Mouse (Mus musculus) ES-Bruce4 (cell line): ENCODE data around the gene Astn1. TPM values are rescaled to one million over a fixed set of nuclear protein-coding genes. Genes with fewer than 3 reads are reported as not detected.

Experiments
- H3K27ac ChIP-seq: 2 replicates; pipeline ENCODE4 v1.5.1; 2012; ENCODE audit warnings: low read length, inconsistent platforms; ENCODE audit not compliant: insufficient read depth
- H3K27me3 ChIP-seq: 2 replicates; pipeline ENCODE4 v1.6.1; 2012; ENCODE audit warnings: mild to moderate bottlenecking, low read length, inconsistent platforms; ENCODE audit not compliant: control insufficient read depth, poor library complexity, insufficient read depth, severe bottlenecking
- H3K36me3 ChIP-seq: 2 replicates; pipeline ENCODE4 v1.6.1; 2012; ENCODE audit warnings: inconsistent platforms, mild to moderate bottlenecking, low read length, moderate library complexity; ENCODE audit not compliant: control insufficient read depth, poor library complexity, insufficient read depth, severe bottlenecking
- H3K4me1 ChIP-seq: one replicate; pipeline ENCODE4 v1.8.1; 2011; ENCODE audit warnings: low read length; ENCODE audit not compliant: control insufficient read depth, insufficient read depth
- H3K4me3 ChIP-seq: 2 replicates; pipeline ENCODE4 v1.5.1; 2011; ENCODE audit warnings: low read depth, mild to moderate bottlenecking, low read length
- H3K9ac ChIP-seq: 2 replicates; pipeline ENCODE4 v1.6.1; 2012; ENCODE audit warnings: low read depth, mild to moderate bottlenecking, inconsistent platforms; ENCODE audit not compliant: poor library complexity, severe bottlenecking
- H3K9me3 ChIP-seq: replicated peaks from 2 replicates; pipeline ENCODE4 v1.6.1; 2012; ENCODE audit warnings: mild to moderate bottlenecking, low read length, inconsistent platforms; ENCODE audit not compliant: control insufficient read depth, poor library complexity, insufficient read depth, severe bottlenecking
- CTCF ChIP-seq: IDR thresholded peaks from one replicate; pipeline ENCODE4 v1.8.1; 2011; ENCODE audit warnings: low read depth, low read length
- EP300 ChIP-seq: IDR thresholded peaks from 2 replicates; pipeline ENCODE4 v1.6.1; 2011; ENCODE audit warnings: low read depth, low read length; ENCODE audit not compliant: insufficient read depth
- POLR2A ChIP-seq: IDR thresholded peaks from one replicate; pipeline ENCODE4 v1.8.1; 2011; ENCODE audit warnings: low read length; ENCODE audit not compliant: insufficient read depth
- polyA plus RNA-seq: library from polyadenylated mRNA; stranded (reverse); fragments of >200 nt; gene quantifications from 2 replicates; pipeline ENCODE4 v1.2.4, GENCODE M21; 2011; ENCODE audit warnings: low read depth; ENCODE audit not compliant: missing spikeins, insufficient read depth, insufficient read length

Gene Astn1
- polyA plus RNA-seq, 1 experiment, result 0.33 TPM

- Histone ChIP-seq H3K9me3 (no peaks in the 10 kb centered on the region; the same call in 1 of the 2 replicates), H3K4me3 (no peak overlapping the region), H3K4me1 (no peaks in the 10 kb centered on the region), H3K27ac (no peak overlapping the region), H3K36me3 (no peaks in the 10 kb centered on the region), H3K9ac (no peak overlapping the region), H3K27me3 (no peaks in the 10 kb centered on the region)
- TF ChIP-seq POLR2A (no peak), CTCF (no peak), EP300 (no peak)
These were observed 138.1 kb downstream of the Astn1 start for GRCm38 (mm10) chr1:158500140-158500539.

GRCm38 (mm10) chr1:158501019-158501418 is 138.9 kb downstream of the Astn1 start:
- no peaks in the 10 kb centered on the region for H3K36me3 ChIP-seq
- TF ChIP-seq POLR2A (no peak), CTCF (no peak), EP300 (no peak)
- H3K9ac ChIP-seq, result no peak overlapping the region
- H3K4me1 ChIP-seq, result no peaks in the 10 kb centered on the region
- H3K4me3 ChIP-seq, result no peak overlapping the region
- H3K27ac ChIP-seq, result no peak overlapping the region
- no peaks in the 10 kb centered on the region for H3K27me3 ChIP-seq
- H3K9me3 ChIP-seq, result no peaks in the 10 kb centered on the region; the same call in 1 of the 2 replicates

- Histone ChIP-seq H3K27ac (no peak overlapping the region), H3K9me3 (no peaks in the 10 kb centered on the region; the same call in 1 of the 2 replicates), H3K9ac (no peak overlapping the region), H3K4me1 (no peaks in the 10 kb centered on the region), H3K27me3 (no peaks in the 10 kb centered on the region), H3K36me3 (no peaks in the 10 kb centered on the region), H3K4me3 (no peak overlapping the region)
- TF ChIP-seq EP300 (no peak), CTCF (no peak), POLR2A (no peak)
These were observed 145.5 kb downstream of the Astn1 start for GRCm38 (mm10) chr1:158507610-158508009.

DNA sequence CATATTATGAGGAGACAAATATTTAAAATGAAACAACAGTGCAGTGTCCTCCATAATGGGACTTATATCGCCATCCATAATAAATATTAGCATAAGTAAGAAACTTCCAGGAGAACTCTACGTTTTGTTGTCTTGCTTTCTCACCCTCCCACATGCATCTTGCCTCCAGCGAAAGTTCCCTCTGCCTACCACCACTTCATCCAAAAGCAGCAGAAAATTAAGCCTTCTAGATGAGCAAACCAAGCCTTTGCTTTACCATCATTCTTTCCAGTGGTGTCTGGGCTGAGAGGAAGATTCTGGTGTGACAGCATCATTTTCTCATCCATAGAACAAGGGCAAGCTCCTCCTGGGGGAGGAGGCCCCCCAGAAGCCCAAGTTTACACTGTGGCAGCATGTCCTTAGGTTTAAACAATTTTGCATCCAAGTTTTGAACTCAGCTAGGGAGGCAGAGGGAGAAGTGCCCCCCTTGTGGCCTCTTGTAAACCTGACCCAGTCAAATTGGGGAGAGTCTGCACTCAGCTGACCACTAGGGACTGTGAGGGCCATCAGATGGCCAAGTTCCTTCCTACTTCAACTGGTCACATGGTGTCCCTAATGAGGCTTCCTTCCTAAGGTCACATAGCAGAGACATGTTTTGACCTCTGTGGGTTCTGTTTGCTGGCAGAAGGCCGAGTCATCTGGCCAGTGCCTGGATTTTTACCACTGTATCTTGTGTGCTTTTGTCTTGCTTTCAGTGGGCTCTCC is 147.2 kb downstream of the Astn1 start:
- no peak overlapping the region for H3K4me3 ChIP-seq

GRCm38 (mm10) chr1:158510478-158511207 is 148.6 kb downstream of the Astn1 start:
- H3K4me1 ChIP-seq, result no peaks in the 10 kb centered on the region
- no peak overlapping the region for H3K27ac ChIP-seq
- TF ChIP-seq EP300 (no peak), CTCF (no peak), POLR2A (no peak)
- H3K9ac ChIP-seq, result no peak overlapping the region
- no peaks in the 10 kb centered on the region for H3K36me3 ChIP-seq
- no peak overlapping the region for H3K4me3 ChIP-seq
- no peaks in the 10 kb centered on the region; the same call in 1 of the 2 replicates for H3K27me3 ChIP-seq
- H3K9me3 ChIP-seq, result no peaks in the 10 kb centered on the region

More for the DNA sequence above, 147.2 kb downstream of the Astn1 start:
- TF ChIP-seq POLR2A (no peak), CTCF (no peak), EP300 (no peak)
- H3K27ac ChIP-seq, result no peak overlapping the region
- no peaks in the 10 kb centered on the region for H3K36me3 ChIP-seq
- H3K9me3 ChIP-seq, result no peaks in the 10 kb centered on the region
- H3K27me3 ChIP-seq, result no peaks in the 10 kb centered on the region
- no peaks in the 10 kb centered on the region for H3K4me1 ChIP-seq
- no peak overlapping the region for H3K9ac ChIP-seq

- TF ChIP-seq CTCF (no peak), EP300 (no peak), POLR2A (no peak)
- H3K4me3 ChIP-seq, result no peak overlapping the region
- H3K27ac ChIP-seq, result no peak overlapping the region
- no peaks in the 10 kb centered on the region for H3K4me1 ChIP-seq
- no peaks in the 10 kb centered on the region for H3K9me3 ChIP-seq
- H3K9ac ChIP-seq, result no peak overlapping the region
- H3K36me3 ChIP-seq, result no peaks in the 10 kb centered on the region
- H3K27me3 ChIP-seq, result no peaks in the 10 kb centered on the region; the same call in 1 of the 2 replicates
These were observed 150.0 kb downstream of the Astn1 start for GRCm38 (mm10) chr1:158512089-158512488.
